Mouse (Mus musculus): ENCODE measurements around the gene Pdlim4. TPM values are rescaled to one million over a fixed set of nuclear protein-coding genes. Genes with fewer than 3 reads are reported as not detected.

Pdlim4 gene
- polyA plus RNA-seq, 1 experiment from 2014 or later: 22.6 TPM

GRCm38 (mm10) chr11:54065915-54066178 lies 3.0 kb downstream of the Pdlim4 start:
- Histone ChIP-seq H3K27me3 (replicated peaks; ENCODE audit: control insufficient read depth, insufficient read depth, low read length) (peaks cover 16% of the 10 kb centered on the region; the same call in 1 of the 2 replicates), H3K4me3 (ENCODE audit: low read depth, low read length) (no peak overlapping the region), H3K4me1 (replicated peaks; ENCODE audit: control insufficient read depth, insufficient read depth, low read length) (0 out of 2 replicates have a peak, but pooled peaks cover 3% of the 10 kb centered on the region), H3K36me3 (ENCODE audit: control insufficient read depth, insufficient read depth) (no peaks in the 10 kb centered on the region), H3K4me2 (replicated peaks; ENCODE audit: low read depth) (no peak overlapping the region), H3K27ac (ENCODE audit: low read depth, low read length) (no peak overlapping the region), H3K9me3 (ENCODE audit: control insufficient read depth) (no peaks in the 10 kb centered on the region), H3K9ac (ENCODE audit: low read depth, low read length) (no peak overlapping the region)
- ATAC-seq: no peak
- WGBS: 74% methylated on average over 4 of the region's 4 CpGs
- TF ChIP-seq CTCF (IDR thresholded peaks at IDR 0.05; ENCODE audit: low read depth): no peak

GRCm38 (mm10) chr11:54065106-54065914 lies 3.5 kb downstream of the Pdlim4 start:
- H3K9me3 ChIP-seq (ENCODE audit: control insufficient read depth): no peaks in the 10 kb centered on the region
- H3K36me3 ChIP-seq (ENCODE audit: control insufficient read depth, insufficient read depth): no peaks in the 10 kb centered on the region
- 73% methylated on average over 12 of the region's 12 CpGs for WGBS
- H3K4me2 ChIP-seq (replicated peaks; ENCODE audit: low read depth): no peak overlapping the region
- no peak overlapping the region for H3K27ac ChIP-seq (ENCODE audit: low read depth, low read length)
- peaks cover 7% of the 10 kb centered on the region; the same call in 1 of the 2 replicates for H3K4me1 ChIP-seq (replicated peaks; ENCODE audit: control insufficient read depth, insufficient read depth, low read length)
- TF ChIP-seq CTCF (IDR thresholded peaks at IDR 0.05; ENCODE audit: low read depth): no peak
- no peak overlapping the region for H3K4me3 ChIP-seq (ENCODE audit: low read depth, low read length)
- peaks cover 11% of the 10 kb centered on the region; the same call in 1 of the 2 replicates for H3K27me3 ChIP-seq (replicated peaks; ENCODE audit: control insufficient read depth, insufficient read depth, low read length)
- ATAC-seq: no peak
- H3K9ac ChIP-seq (ENCODE audit: low read depth, low read length): no peak overlapping the region

- Histone ChIP-seq H3K4me2 (replicated peaks; ENCODE audit: low read depth) (no peak overlapping the region), H3K36me3 (ENCODE audit: control insufficient read depth, insufficient read depth) (no peaks in the 10 kb centered on the region), H3K27me3 (replicated peaks; ENCODE audit: control insufficient read depth, insufficient read depth, low read length) (peaks cover 9% of the 10 kb centered on the region; the same call in 1 of the 2 replicates), H3K9ac (ENCODE audit: low read depth, low read length) (no peak overlapping the region), H3K9me3 (ENCODE audit: control insufficient read depth) (no peaks in the 10 kb centered on the region), H3K4me3 (ENCODE audit: low read depth, low read length) (no peak overlapping the region), H3K4me1 (replicated peaks; ENCODE audit: control insufficient read depth, insufficient read depth, low read length) (peaks cover 11% of the 10 kb centered on the region; the same call in 1 of the 2 replicates), H3K27ac (ENCODE audit: low read depth, low read length) (no peak overlapping the region)
- no peak for TF ChIP-seq CTCF (IDR thresholded peaks at IDR 0.05; ENCODE audit: low read depth)
- WGBS: 61% methylated on average over 3 of the region's 3 CpGs
- no peak for ATAC-seq
Measured at GRCm38 (mm10) chr11:54064412-54064978, 4.3 kb downstream of the Pdlim4 start.

GRCm38 (mm10) chr11:54063472-54063775 lies 5.4 kb downstream of the Pdlim4 start:
- H3K9me3 ChIP-seq (ENCODE audit: control insufficient read depth): no peaks in the 10 kb centered on the region
- WGBS: 69% methylated on average over 10 of the region's 10 CpGs
- TF ChIP-seq CTCF (IDR thresholded peaks at IDR 0.05; ENCODE audit: low read depth): no peak
- peaks cover 6% of the 10 kb centered on the region; the same call in 1 of the 2 replicates for H3K27me3 ChIP-seq (replicated peaks; ENCODE audit: control insufficient read depth, insufficient read depth, low read length)
- H3K4me3 ChIP-seq (ENCODE audit: low read depth, low read length): no peak overlapping the region
- H3K9ac ChIP-seq (ENCODE audit: low read depth, low read length): no peak overlapping the region
- H3K27ac ChIP-seq (ENCODE audit: low read depth, low read length): no peak overlapping the region
- peaks cover 11% of the 10 kb centered on the region; the same call in 1 of the 2 replicates for H3K4me1 ChIP-seq (replicated peaks; ENCODE audit: control insufficient read depth, insufficient read depth, low read length)
- no peaks in the 10 kb centered on the region for H3K36me3 ChIP-seq (ENCODE audit: control insufficient read depth, insufficient read depth)
- no peak for ATAC-seq
- H3K4me2 ChIP-seq (replicated peaks; ENCODE audit: low read depth): no peak overlapping the region

- no peak for TF ChIP-seq CTCF (IDR thresholded peaks at IDR 0.05; ENCODE audit: low read depth)
- Histone ChIP-seq H3K27ac (ENCODE audit: low read depth, low read length) (no peak overlapping the region), H3K4me3 (ENCODE audit: low read depth, low read length) (no peak overlapping the region), H3K36me3 (ENCODE audit: control insufficient read depth, insufficient read depth) (no peaks in the 10 kb centered on the region), H3K27me3 (replicated peaks; ENCODE audit: control insufficient read depth, insufficient read depth, low read length) (peaks cover 3% of the 10 kb centered on the region; the same call in 1 of the 2 replicates), H3K4me2 (replicated peaks; ENCODE audit: low read depth) (no peak overlapping the region), H3K9ac (ENCODE audit: low read depth, low read length) (no peak overlapping the region), H3K4me1 (replicated peaks; ENCODE audit: control insufficient read depth, insufficient read depth, low read length) (peaks cover 11% of the 10 kb centered on the region; the same call in 1 of the 2 replicates), H3K9me3 (ENCODE audit: control insufficient read depth) (no peaks in the 10 kb centered on the region)
- 66% methylated on average over 9 of the region's 9 CpGs for WGBS
- no peak for ATAC-seq
Measured at GRCm38 (mm10) chr11:54062753-54063471, 5.9 kb downstream of the Pdlim4 start.

- Histone ChIP-seq H3K9ac (ENCODE audit: low read depth, low read length) (no peak overlapping the region), H3K36me3 (ENCODE audit: control insufficient read depth, insufficient read depth) (no peaks in the 10 kb centered on the region), H3K9me3 (ENCODE audit: control insufficient read depth) (no peaks in the 10 kb centered on the region), H3K27me3 (replicated peaks; ENCODE audit: control insufficient read depth, insufficient read depth, low read length) (no peaks in the 10 kb centered on the region), H3K27ac (ENCODE audit: low read depth, low read length) (no peak overlapping the region), H3K4me3 (ENCODE audit: low read depth, low read length) (no peak overlapping the region), H3K4me2 (replicated peaks; ENCODE audit: low read depth) (no peak overlapping the region), H3K4me1 (replicated peaks; ENCODE audit: control insufficient read depth, insufficient read depth, low read length) (peaks cover 11% of the 10 kb centered on the region; the same call in 1 of the 2 replicates)
- 73% methylated on average over 12 of the region's 12 CpGs for WGBS
- no peak for ATAC-seq
- TF ChIP-seq CTCF (IDR thresholded peaks at IDR 0.05; ENCODE audit: low read depth): no peak
Measured at GRCm38 (mm10) chr11:54062086-54062752, 6.6 kb downstream of the Pdlim4 start.
